Mouse (Mus musculus) B cell, adult 67 days (primary cell): ENCODE measurements around the gene Megf11. TPM values are rescaled to one million over a fixed set of nuclear protein-coding genes. Genes with fewer than 3 reads are reported as not detected.

Experiments
- total RNA-seq, 2 experiments: library from RNA; stranded (reverse); gene quantifications; 4 replicates each; pipeline ENCODE4 v1.2.4; 2023

Gene Megf11
- total RNA-seq, result not detected

GRCm38 (mm10) chr9:64385511-64386465 lies at the start of gene Megf11:
Megf11 (plus strand) TSS chr9:64385626.

GRCm38 (mm10) chr9:64341254-64341566 lies 44.2 kb upstream of the Megf11 start, which contains the start of gene Dis3l:
Dis3l (minus strand) TSS chr9:64341288.

GRCm38 (mm10) chr9:64737406-64738201 lies 352.2 kb downstream of the Megf11 start, which contains the start of gene Rab11a:
Rab11a (minus strand) TSS chr9:64737758.

Other genes with a start within 250 kb of the Megf11 start
- gene Zwilch, start 212.5 kb upstream of the Megf11 start, total RNA-seq, result 1 to 10 TPM; 6.1 to 6.3 TPM
- 1,000 to 10,000 TPM; 1,733 to 1,769 TPM for gene Rpl4, start 212.3 kb upstream of the Megf11 start, total RNA-seq
- 10 to 100 TPM; 20.3 to 21.0 TPM for gene Snapc5, start 206.4 kb upstream of the Megf11 start, total RNA-seq
- gene Uchl4, start 150.4 kb upstream of the Megf11 start, total RNA-seq, result 1 to 10 TPM; 2.8 to 2.9 TPM
- gene Map2k1, start 132.0 kb upstream of the Megf11 start, total RNA-seq, result 100 to 1,000 TPM; 139 to 161 TPM
- 10 to 100 TPM; 19.1 to 40.5 TPM for gene Tipin, start 104.0 kb upstream of the Megf11 start, total RNA-seq
- 10 to 100 TPM; 29.1 to 30.5 TPM for gene Dis3l, start 44.3 kb upstream of the Megf11 start, total RNA-seq